Mouse (Mus musculus) midbrain, embryonic 12.5 days (tissue): ENCODE data around the gene Ank3. TPM values are rescaled to one million over a fixed set of nuclear protein-coding genes. Genes with fewer than 3 reads are reported as not detected.

ENCODE experiments used
- ATAC-seq: fragments of 200-750 bp; cut with Nextera tagmentation; 2 replicates; pipeline ENCODE4 v1.8.0; 2017; ENCODE audit warnings: low read depth, moderate TSS enrichment, moderate library complexity; ENCODE audit not compliant: low FRiP score
- H3K27ac ChIP-seq: fragments of 300-500 bp; sonication (generic); replicated peaks from 2 replicates; pipeline ENCODE4 v1.5.1; 2016; ENCODE audit warnings: mild to moderate bottlenecking
- H3K27me3 ChIP-seq: fragments of 300-500 bp; sonication (generic); 2 replicates; pipeline ENCODE4 v1.6.1; 2016; ENCODE audit warnings: mild to moderate bottlenecking
- H3K36me3 ChIP-seq: fragments of 300-500 bp; sonication (generic); 2 replicates; pipeline ENCODE4 v1.6.1; 2016
- H3K4me1 ChIP-seq: fragments of 300-500 bp; sonication (generic); 2 replicates; pipeline ENCODE4 v1.6.1; 2016
- H3K4me2 ChIP-seq: fragments of 300-500 bp; sonication (generic); replicated peaks from 2 replicates; pipeline ENCODE4 v1.6.1; 2016; ENCODE audit warnings: mild to moderate bottlenecking, moderate library complexity
- H3K4me3 ChIP-seq: fragments of 300-500 bp; sonication (generic); 2 replicates; pipeline ENCODE4 v1.5.1; 2016; ENCODE audit warnings: mild to moderate bottlenecking
- H3K9ac ChIP-seq: fragments of 300-500 bp; sonication (generic); replicated peaks from 2 replicates; pipeline ENCODE4 v1.6.1; 2016; ENCODE audit warnings: mild to moderate bottlenecking, moderate library complexity
- H3K9me3 ChIP-seq: fragments of 300-500 bp; sonication (generic); 2 replicates; pipeline ENCODE4 v1.6.1; 2016; ENCODE audit warnings: mild to moderate bottlenecking
- WGBS: fragments of 180-500 bp; shearing (Covaris S2); methylation state at CpG from one replicate; pipeline ENCODE4 v1.1.7; 2016; 5-methylcytosine and 5-hydroxymethylcytosine counted together
- polyA plus RNA-seq: library from polyadenylated mRNA; unstranded; fragments of >200 nt; fragmentation: Nextera tagmentation; extraction: Ambion mirVana; gene quantifications from 2 replicates; pipeline ENCODE4 v1.2.1, GENCODE M21; 2016

The Ank3 gene
- polyA plus RNA-seq, 1 experiment from 2014 or later: 86.9 TPM

GRCm38 (mm10) chr10:69490182-69490581, 91.6 kb downstream of the Ank3 start:
- 90% methylated on average over 5 of the region's 5 CpGs for WGBS
- Histone ChIP-seq H3K4me3 (no peak overlapping the region), H3K36me3 (no peaks in the 10 kb centered on the region), H3K9ac (no peak overlapping the region), H3K4me1 (no peaks in the 10 kb centered on the region; the same call in 1 of the 2 replicates), H3K27ac (no peak overlapping the region), H3K27me3 (no peaks in the 10 kb centered on the region), H3K4me2 (no peak overlapping the region), H3K9me3 (no peaks in the 10 kb centered on the region)
- ATAC-seq: no peak

GRCm38 (mm10) chr10:69491975-69492374, 93.4 kb downstream of the Ank3 start:
- no peaks in the 10 kb centered on the region for H3K36me3 ChIP-seq
- no peak overlapping the region for H3K4me2 ChIP-seq
- H3K9me3 ChIP-seq: no peaks in the 10 kb centered on the region
- no peak for ATAC-seq
- H3K9ac ChIP-seq: no peak overlapping the region
- H3K4me3 ChIP-seq: no peak overlapping the region
- H3K27ac ChIP-seq: no peak overlapping the region
- H3K27me3 ChIP-seq: no peaks in the 10 kb centered on the region
- WGBS: 64% methylated on average over 5 of the region's 5 CpGs
- no peaks in the 10 kb centered on the region; the same call in 1 of the 2 replicates for H3K4me1 ChIP-seq

- Histone ChIP-seq H3K9ac (no peak overlapping the region), H3K4me2 (no peak overlapping the region), H3K4me1 (peaks cover 11% of the 10 kb centered on the region), H3K27ac (no peak overlapping the region), H3K4me3 (no peak overlapping the region), H3K27me3 (no peaks in the 10 kb centered on the region), H3K36me3 (no peaks in the 10 kb centered on the region), H3K9me3 (no peaks in the 10 kb centered on the region)
- 86% methylated on average over 17 of the region's 17 CpGs for WGBS
- no peak for ATAC-seq
Observed at GRCm38 (mm10) chr10:69497382-69497781, 98.8 kb downstream of the Ank3 start.

- Histone ChIP-seq H3K27ac (no peak overlapping the region), H3K4me2 (no peak overlapping the region)
- 54% methylated on average over 11 of the region's 11 CpGs for WGBS
Observed at GRCm38 (mm10) chr10:69500171-69500860, 101.7 kb downstream of the Ank3 start.

GRCm38 (mm10) chr10:69503791-69504190, 105.2 kb downstream of the Ank3 start:
- ATAC-seq: no peak
- Histone ChIP-seq H3K9ac (no peak overlapping the region), H3K27ac (no peak overlapping the region), H3K4me2 (no peak overlapping the region), H3K4me1 (peaks cover 11% of the 10 kb centered on the region), H3K27me3 (no peaks in the 10 kb centered on the region), H3K4me3 (no peak overlapping the region), H3K9me3 (no peaks in the 10 kb centered on the region), H3K36me3 (no peaks in the 10 kb centered on the region)
- WGBS: 86% methylated on average over 4 of the region's 4 CpGs

More at GRCm38 (mm10) chr10:69500171-69500860, 101.7 kb downstream of the Ank3 start:
- H3K27me3 ChIP-seq: no peaks in the 10 kb centered on the region
- ATAC-seq: no peak
- H3K4me1 ChIP-seq: peaks cover 11% of the 10 kb centered on the region
- H3K9me3 ChIP-seq: no peaks in the 10 kb centered on the region
- no peak overlapping the region for H3K4me3 ChIP-seq
- no peak overlapping the region for H3K9ac ChIP-seq
- no peaks in the 10 kb centered on the region for H3K36me3 ChIP-seq

- ATAC-seq: no peak
- Histone ChIP-seq H3K36me3 (no peaks in the 10 kb centered on the region), H3K4me3 (no peak overlapping the region), H3K27ac (no peak overlapping the region), H3K9ac (no peak overlapping the region), H3K4me1 (no peaks in the 10 kb centered on the region), H3K27me3 (no peaks in the 10 kb centered on the region), H3K9me3 (no peaks in the 10 kb centered on the region), H3K4me2 (no peak overlapping the region)
- WGBS: 91% methylated on average over 8 of the region's 8 CpGs
Observed at GRCm38 (mm10) chr10:69507719-69508118, 109.1 kb downstream of the Ank3 start.

GRCm38 (mm10) chr10:69510392-69510791, 111.8 kb downstream of the Ank3 start:
- no peaks in the 10 kb centered on the region for H3K4me1 ChIP-seq
- H3K27ac ChIP-seq: no peak overlapping the region
- 81% methylated on average over 8 of the region's 8 CpGs for WGBS
- H3K9ac ChIP-seq: no peak overlapping the region
- no peak overlapping the region for H3K4me3 ChIP-seq
- ATAC-seq: no peak
- no peak overlapping the region for H3K4me2 ChIP-seq
- H3K9me3 ChIP-seq: no peaks in the 10 kb centered on the region
- H3K36me3 ChIP-seq: no peaks in the 10 kb centered on the region
- no peaks in the 10 kb centered on the region for H3K27me3 ChIP-seq

- no peak for ATAC-seq
- no peaks in the 10 kb centered on the region for H3K9me3 ChIP-seq
- no peaks in the 10 kb centered on the region for H3K36me3 ChIP-seq
- no peaks in the 10 kb centered on the region for H3K4me1 ChIP-seq
- no peak overlapping the region for H3K4me3 ChIP-seq
- H3K9ac ChIP-seq: no peak overlapping the region
- no peak overlapping the region for H3K27ac ChIP-seq
- H3K27me3 ChIP-seq: no peaks in the 10 kb centered on the region
- WGBS: 95% methylated on average over 1 of the region's 1 CpGs
- H3K4me2 ChIP-seq: no peak overlapping the region
Observed at GRCm38 (mm10) chr10:69511234-69511633, 112.7 kb downstream of the Ank3 start.

- WGBS: 87% methylated on average over 4 of the region's 4 CpGs
- ATAC-seq: no peak
- Histone ChIP-seq H3K9ac (no peak overlapping the region), H3K27ac (no peak overlapping the region), H3K4me1 (no peaks in the 10 kb centered on the region), H3K4me2 (no peak overlapping the region), H3K27me3 (no peaks in the 10 kb centered on the region), H3K4me3 (no peak overlapping the region), H3K9me3 (no peaks in the 10 kb centered on the region), H3K36me3 (no peaks in the 10 kb centered on the region)
Observed at GRCm38 (mm10) chr10:69521977-69522376, 123.4 kb downstream of the Ank3 start.

- no peak overlapping the region for H3K9ac ChIP-seq
- H3K27me3 ChIP-seq: no peaks in the 10 kb centered on the region
- no peak overlapping the region for H3K27ac ChIP-seq
- no peaks in the 10 kb centered on the region for H3K36me3 ChIP-seq
- ATAC-seq: no peak
- H3K4me3 ChIP-seq: no peak overlapping the region
- peaks cover 3% of the 10 kb centered on the region; the same call in 1 of the 2 replicates for H3K4me1 ChIP-seq
- no peak overlapping the region for H3K4me2 ChIP-seq
- H3K9me3 ChIP-seq: no peaks in the 10 kb centered on the region
- WGBS: 84% methylated on average over 3 of the region's 3 CpGs
Observed at GRCm38 (mm10) chr10:69523202-69523601, 124.6 kb downstream of the Ank3 start.

- Histone ChIP-seq H3K9ac (no peak overlapping the region), H3K4me1 (peaks cover 3% of the 10 kb centered on the region; the same call in 1 of the 2 replicates), H3K4me2 (no peak overlapping the region), H3K4me3 (no peak overlapping the region), H3K27me3 (no peaks in the 10 kb centered on the region), H3K9me3 (no peaks in the 10 kb centered on the region), H3K36me3 (no peaks in the 10 kb centered on the region), H3K27ac (no peak overlapping the region)
- ATAC-seq: no peak
- WGBS: 72% methylated on average over 10 of the region's 10 CpGs
Observed at GRCm38 (mm10) chr10:69527318-69527717, 128.7 kb downstream of the Ank3 start.

- Histone ChIP-seq H3K4me2 (no peak overlapping the region), H3K27me3 (no peaks in the 10 kb centered on the region), H3K4me3 (no peak overlapping the region), H3K27ac (no peak overlapping the region), H3K36me3 (no peaks in the 10 kb centered on the region), H3K4me1 (peaks cover 13% of the 10 kb centered on the region), H3K9ac (no peak overlapping the region), H3K9me3 (no peaks in the 10 kb centered on the region)
- ATAC-seq: no peak
- WGBS: 58% methylated on average over 4 of the region's 4 CpGs
Observed at GRCm38 (mm10) chr10:69528746-69529145, 130.2 kb downstream of the Ank3 start.

GRCm38 (mm10) chr10:69530326-69530725, 131.8 kb downstream of the Ank3 start:
- Histone ChIP-seq H3K9me3 (no peaks in the 10 kb centered on the region), H3K4me1 (peaks cover 13% of the 10 kb centered on the region), H3K4me2 (no peak overlapping the region), H3K27ac (no peak overlapping the region), H3K36me3 (no peaks in the 10 kb centered on the region), H3K4me3 (no peak overlapping the region), H3K27me3 (no peaks in the 10 kb centered on the region), H3K9ac (no peak overlapping the region)
- no peak for ATAC-seq
- WGBS: 87% methylated on average over 6 of the region's 6 CpGs
